ENCODE assay signal across 8 mouse cellular contexts in the genomic region with DNA sequence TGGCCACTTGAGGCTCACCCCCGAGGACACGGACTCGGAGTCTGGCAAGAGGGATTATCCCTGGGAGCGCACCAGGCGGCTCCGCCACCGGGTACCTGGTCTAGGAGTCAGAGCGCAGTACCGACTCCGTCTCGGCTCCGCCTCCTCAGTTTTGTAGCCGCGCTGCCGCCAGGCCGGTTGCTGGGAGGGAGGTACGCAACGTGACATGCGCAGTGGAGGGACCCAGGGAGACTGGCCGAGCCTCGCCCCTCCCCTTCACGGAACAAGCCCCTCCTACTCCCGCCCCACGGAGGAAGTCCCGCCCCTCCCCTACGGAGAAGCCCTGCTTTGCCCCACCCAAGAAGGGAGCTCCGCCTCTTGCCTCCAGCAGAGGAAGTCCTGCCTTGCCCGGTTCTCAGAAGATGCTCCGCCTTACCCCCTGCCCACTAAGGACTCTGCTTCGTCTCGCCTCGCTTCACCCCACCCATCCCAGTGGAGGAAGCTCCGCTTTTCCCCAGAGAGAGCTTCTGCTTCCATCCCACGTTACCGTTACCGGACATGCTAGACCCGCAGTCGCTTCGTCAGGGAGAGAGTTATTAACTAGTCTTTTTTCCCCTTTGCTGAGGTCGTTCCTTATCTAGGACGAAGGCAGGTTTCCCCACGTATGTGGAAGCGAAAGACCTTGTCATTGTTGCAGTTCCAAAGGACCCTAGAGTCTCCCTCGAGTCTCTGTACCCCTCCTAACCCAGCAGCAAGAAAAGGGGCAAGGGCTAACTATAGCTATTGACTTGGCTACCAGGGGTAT. TPM values are rescaled to one million over a fixed set of nuclear protein-coding genes. Genes with fewer than 3 reads are reported as not detected.
A peak's percentile ranks its signal among the peaks of the same experiment; 100 is the strongest.
DNase-seq lines count a peak whose midpoint lies in the region; ATAC-seq lines count a peak whose summit lies in the region.

No protein-coding gene starts in this region.

- peak; percentile 97 for ATAC-seq in hindbrain, embryonic 13.5 days (ENCODE audit: low FRiP score)

- no peaks in the 10 kb centered on the region for H3K27me3 ChIP-seq in hindbrain, embryonic 13.5 days

- peak overlapping the region; percentile 81 for H3K4me2 ChIP-seq in hindbrain, embryonic 13.5 days

- peak; percentile 99 for DNase-seq in NIH3T3 (ENCODE audit: low read depth)
- DNase-seq in cerebellum, postnatal 10 days = peak; percentile 99
- DNase-seq in frontal cortex, postnatal 10 days (ENCODE audit: low spot score in 2 of 2) = peak; percentile 91 to 95
- peak; percentile 89 to 90 for DNase-seq in layer of hippocampus, postnatal 25 days (ENCODE audit: extremely low spot score in 1 of 2, low spot score in 1 of 2)
- DNase-seq in lung, postnatal 25 days (ENCODE audit: low spot score) = peak; percentile 97
- DNase-seq in retina, embryonic 14.5 days (ENCODE audit: low spot score) = peak; percentile 97
- DNase-seq in thymus, postnatal 4 days = peak; percentile 98

- H3K27ac ChIP-seq in hindbrain, embryonic 13.5 days = peak overlapping the region; percentile 91

- H3K4me3 ChIP-seq in hindbrain, embryonic 13.5 days = peak overlapping the region; percentile 76

- peaks cover 9% of the 10 kb centered on the region for H3K4me1 ChIP-seq in hindbrain, embryonic 13.5 days (replicated peaks)

- peak overlapping the region; percentile 90 for H3K9ac ChIP-seq in hindbrain, embryonic 13.5 days

- H3K36me3 ChIP-seq in hindbrain, embryonic 13.5 days = peaks cover 22% of the 10 kb centered on the region

- H3K9me3 ChIP-seq in hindbrain, embryonic 13.5 days = no peaks in the 10 kb centered on the region

- under 1% methylated on average over 44 of the region's 44 CpGs for WGBS in hindbrain, embryonic 13.5 days

RNA-seq across cellular contexts. Expression of gene Strada, which starts 8.4 kb away (rescaled TPM):
- polyA plus RNA-seq in hindbrain, embryonic 13.5 days (2015; fragmentation: Nextera tagmentation; extraction: Ambion mirVana) = 31.2 and 34.2 TPM in 2 replicates
- total RNA-seq in layer of hippocampus, postnatal 25 days (2021) = 10 to 100 TPM; 27.1 to 33.4 TPM

RNA-seq across cellular contexts. Expression of gene Ccdc47, which starts 22.6 kb away (rescaled TPM):
- polyA plus RNA-seq in hindbrain, embryonic 13.5 days (2015; fragmentation: Nextera tagmentation; extraction: Ambion mirVana) = 97.0 and 106 TPM in 2 replicates
- total RNA-seq in layer of hippocampus, postnatal 25 days (2021) = 10 to 100 TPM; 84.9 to 93.9 TPM

RNA-seq across cellular contexts. Expression of gene Ddx42, which starts 23.2 kb away (rescaled TPM):
- polyA plus RNA-seq in hindbrain, embryonic 13.5 days (2015; fragmentation: Nextera tagmentation; extraction: Ambion mirVana) = 92.0 and 96.2 TPM in 2 replicates
- total RNA-seq in layer of hippocampus, postnatal 25 days (2021) = 10 to 100 TPM; 64.5 to 74.1 TPM

RNA-seq across cellular contexts. Expression of gene Limd2, which starts 32.9 kb away (rescaled TPM):
- polyA plus RNA-seq in hindbrain, embryonic 13.5 days (2015; fragmentation: Nextera tagmentation; extraction: Ambion mirVana) = 197 and 211 TPM in 2 replicates
- 100 to 1,000 TPM; 149 to 156 TPM for total RNA-seq in layer of hippocampus, postnatal 25 days (2021)

RNA-seq across cellular contexts. Expression of gene Gm10840, which starts 32.9 kb away (rescaled TPM):
- polyA plus RNA-seq in hindbrain, embryonic 13.5 days (2015; fragmentation: Nextera tagmentation; extraction: Ambion mirVana) = not detected in 2 replicates
- not detected for total RNA-seq in layer of hippocampus, postnatal 25 days (2021)

Comparison
In these comparisons a context has a peak if more than half of its experiments do, and no peak if none do; other contexts are left out.
1. Peak in every context shown above with its lines: DNase-seq, ATAC-seq, H3K4me3 ChIP-seq and H3K27ac ChIP-seq.